Mouse (Mus musculus): ENCODE results near the gene Dlg4.
"Not testable (repeated sequence)": the region's sequence is repeated elsewhere in the genome, so short reads cannot be mapped to it uniquely, and the experiment has no call there.

Gene Dlg4

GRCm38 (mm10) chr11:70049366-70049765 is 32.6 kb downstream of the Dlg4 start:
- DNase-seq (ENCODE audit: low spot score in 2 of 2): no peak

- DNase-seq (ENCODE audit: low spot score in 2 of 2): peak in 1 of 2 experiments; percentile 45
These were observed 33.1 kb downstream of the Dlg4 start for GRCm38 (mm10) chr11:70049816-70050215.

- DNase-seq (ENCODE audit: low spot score in 2 of 2): no peak
These were observed 36.4 kb downstream of the Dlg4 start for GRCm38 (mm10) chr11:70053156-70053555.

GRCm38 (mm10) chr11:70053898-70054570 is 37.3 kb downstream of the Dlg4 start, which contains the start of gene Asgr1:
TSS of gene Asgr1 (plus strand) at chr11:70054085.
- DNase-seq (ENCODE audit: low spot score in 2 of 2): no peak

GRCm38 (mm10) chr11:70055618-70056214 is 39.0 kb downstream of the Dlg4 start:
- peak in 1 of 2 experiments; percentile 73 for DNase-seq (ENCODE audit: low spot score in 2 of 2)

GRCm38 (mm10) chr11:70057805-70058204 is 41.1 kb downstream of the Dlg4 start:
- DNase-seq (ENCODE audit: low spot score in 2 of 2): no peak

GRCm38 (mm10) chr11:70059930-70060329 is 43.2 kb downstream of the Dlg4 start:
- no peak for DNase-seq (ENCODE audit: low spot score in 2 of 2)

GRCm38 (mm10) chr11:70063053-70063452 is 46.3 kb downstream of the Dlg4 start:
- no peak for DNase-seq (ENCODE audit: low spot score in 2 of 2)

- no peak for DNase-seq (ENCODE audit: low spot score in 2 of 2)
These were observed 50.0 kb downstream of the Dlg4 start for GRCm38 (mm10) chr11:70066701-70067100.

GRCm38 (mm10) chr11:70068245-70068644 is 51.5 kb downstream of the Dlg4 start:
- DNase-seq (ENCODE audit: low spot score in 2 of 2): no peak

- DNase-seq (ENCODE audit: low spot score in 2 of 2): no peak
These were observed 53.3 kb downstream of the Dlg4 start for GRCm38 (mm10) chr11:70070057-70070456.

- DNase-seq (ENCODE audit: low spot score in 2 of 2): not testable (repeated sequence)
These were observed 53.9 kb downstream of the Dlg4 start for GRCm38 (mm10) chr11:70070603-70071002.

GRCm38 (mm10) chr11:70074379-70075071 is 57.8 kb downstream of the Dlg4 start:
- peak in 1 of 2 experiments; percentile 61 for DNase-seq (ENCODE audit: low spot score in 2 of 2)

- DNase-seq (ENCODE audit: low spot score in 2 of 2): no peak
These were observed 58.8 kb downstream of the Dlg4 start for GRCm38 (mm10) chr11:70075581-70075980.

GRCm38 (mm10) chr11:70077441-70077840 is 60.7 kb downstream of the Dlg4 start:
- no peak for DNase-seq (ENCODE audit: low spot score in 2 of 2)

- DNase-seq (ENCODE audit: low spot score in 2 of 2): no peak
These were observed 62.4 kb downstream of the Dlg4 start for GRCm38 (mm10) chr11:70079175-70079574.

GRCm38 (mm10) chr11:70079928-70080327 is 63.2 kb downstream of the Dlg4 start:
- DNase-seq (ENCODE audit: low spot score in 2 of 2): no peak

GRCm38 (mm10) chr11:70080803-70081590 is 64.3 kb downstream of the Dlg4 start:
- no peak for DNase-seq (ENCODE audit: low spot score in 2 of 2)

- no peak for DNase-seq (ENCODE audit: low spot score in 2 of 2)
These were observed 67.8 kb downstream of the Dlg4 start for GRCm38 (mm10) chr11:70084563-70084962.

GRCm38 (mm10) chr11:70091986-70092783 is 75.4 kb downstream of the Dlg4 start, which contains the start of gene Asgr2:
TSS of gene Asgr2 (plus strand) at chr11:70092644.
- no peak for DNase-seq (ENCODE audit: low spot score in 2 of 2)
